Mouse (Mus musculus): ENCODE data around the gene Cox19. TPM values are rescaled to one million over a fixed set of nuclear protein-coding genes. Genes with fewer than 3 reads are reported as not detected.
A peak's percentile ranks its signal among the peaks of the same experiment; 100 is the strongest.
"Not testable (repeated sequence)": the region's sequence is repeated elsewhere in the genome, so short reads cannot be mapped to it uniquely, and the experiment has no call there.

Cox19 gene
- polyA plus RNA-seq, 1 experiment from 2014 or later, result 68.5 TPM

GRCm38 (mm10) chr5:139337826-139338370 is 13.3 kb downstream of the Cox19 start:
- DNase-seq (no peak), ATAC-seq (ENCODE audit: low read depth) (no peak)
- H3K27me3 ChIP-seq, result no peaks in the 10 kb centered on the region
- H3K4me1 ChIP-seq (replicated peaks), result peaks cover 15% of the 10 kb centered on the region
- 78% methylated on average over 13 of the region's 13 CpGs for WGBS (ENCODE audit: insufficient replicate concordance)
- H3K36me3 ChIP-seq, result peaks cover 67% of the 10 kb centered on the region
- no peaks in the 10 kb centered on the region for H3K9me3 ChIP-seq (replicated peaks)
- H3K9ac ChIP-seq, result no peak overlapping the region
- H3K4me3 ChIP-seq (replicated peaks), result no peak overlapping the region
- no peak overlapping the region for H3K4me2 ChIP-seq
- H3K27ac ChIP-seq, result no peak overlapping the region

- H3K9me3 ChIP-seq (replicated peaks), result no peaks in the 10 kb centered on the region
- ATAC-seq (ENCODE audit: low read depth) (peak; percentile 17; the same call in 1 of the 2 replicates), DNase-seq (no peak)
- no peak overlapping the region for H3K27ac ChIP-seq
- no peak overlapping the region for H3K4me2 ChIP-seq
- H3K9ac ChIP-seq, result no peak overlapping the region
- H3K4me1 ChIP-seq (replicated peaks), result peaks cover 22% of the 10 kb centered on the region
- no peak overlapping the region for H3K4me3 ChIP-seq (replicated peaks)
- peaks cover 48% of the 10 kb centered on the region for H3K36me3 ChIP-seq
- H3K27me3 ChIP-seq, result no peaks in the 10 kb centered on the region
- 78% methylated on average over 4 of the region's 4 CpGs for WGBS (ENCODE audit: insufficient replicate concordance)
These were observed 15.6 kb downstream of the Cox19 start for GRCm38 (mm10) chr5:139335634-139336033.

DNA sequence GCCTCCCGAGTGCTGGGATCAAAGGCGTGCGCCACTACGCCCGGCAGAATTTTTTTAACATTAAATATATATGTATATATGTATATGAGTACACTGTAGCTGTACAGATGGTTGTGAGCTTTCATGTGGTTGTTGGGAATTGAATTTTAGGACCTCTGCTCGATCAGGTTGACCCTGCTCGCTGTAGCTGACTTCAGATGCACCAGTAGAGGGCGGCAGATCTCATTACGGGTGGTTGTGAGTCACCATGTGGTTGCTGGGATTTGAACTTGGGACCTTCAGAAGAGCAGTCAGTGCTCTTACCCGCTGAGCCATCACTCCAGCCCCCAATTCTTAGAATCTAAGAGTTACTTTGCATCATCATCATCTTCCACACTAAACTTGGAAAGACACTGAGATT is 16.8 kb downstream of the Cox19 start:
- H3K4me2 ChIP-seq; H3K27ac ChIP-seq; H3K4me3 ChIP-seq (replicated peaks); DNase-seq; H3K27me3 ChIP-seq; ATAC-seq (ENCODE audit: low read depth); H3K9me3 ChIP-seq (replicated peaks); H3K9ac ChIP-seq: not testable (repeated sequence)
- 74% methylated on average over 10 of the region's 10 CpGs for WGBS (ENCODE audit: insufficient replicate concordance)
- H3K4me1 ChIP-seq (replicated peaks), result peaks cover 19% of the 10 kb centered on the region
- peaks cover 35% of the 10 kb centered on the region for H3K36me3 ChIP-seq

DNA sequence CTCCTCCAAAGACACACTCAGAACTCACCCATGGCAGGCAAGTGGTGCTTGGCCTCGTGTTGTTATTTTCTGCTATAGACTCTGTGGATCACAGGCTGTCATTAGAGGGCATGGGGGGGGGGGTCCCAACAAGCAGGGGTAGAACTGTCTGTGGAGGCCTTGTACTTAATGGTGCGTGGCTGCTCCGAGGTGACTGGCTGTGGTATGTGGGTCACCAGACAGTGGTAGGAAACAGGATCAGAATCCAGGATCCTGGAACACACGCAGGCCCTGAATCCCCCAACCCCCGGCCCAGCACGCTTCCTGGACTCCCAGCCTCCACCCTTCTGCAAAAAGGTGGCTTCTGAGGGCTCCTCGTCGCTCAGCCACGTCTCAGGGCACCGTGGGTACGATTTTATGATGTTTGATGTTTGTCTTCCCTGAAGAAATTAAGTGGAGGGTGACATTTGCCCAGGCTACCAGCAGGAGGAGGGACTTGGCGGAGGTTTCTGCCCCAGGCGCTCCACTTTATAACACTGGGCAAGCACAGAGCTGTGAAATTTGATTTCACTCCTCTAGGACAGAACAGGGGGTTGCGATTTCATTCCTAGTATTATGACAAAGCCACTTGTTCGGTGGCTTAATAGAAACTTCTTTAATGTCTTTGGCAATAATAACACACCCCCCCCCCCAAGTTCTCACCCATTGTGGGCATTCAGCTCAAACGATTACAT is 17.8 kb downstream of the Cox19 start:
- no peak overlapping the region for H3K27ac ChIP-seq
- DNase-seq (no peak), ATAC-seq (ENCODE audit: low read depth) (no peak)
- H3K4me2 ChIP-seq, result no peak overlapping the region
- WGBS (ENCODE audit: insufficient replicate concordance), result 74% methylated on average over 16 of the region's 16 CpGs
- peaks cover 26% of the 10 kb centered on the region for H3K36me3 ChIP-seq
- H3K9ac ChIP-seq, result no peak overlapping the region
- H3K27me3 ChIP-seq, result no peaks in the 10 kb centered on the region
- H3K9me3 ChIP-seq (replicated peaks), result no peaks in the 10 kb centered on the region
- H3K4me1 ChIP-seq (replicated peaks), result peaks cover 15% of the 10 kb centered on the region
- no peak overlapping the region for H3K4me3 ChIP-seq (replicated peaks)

- DNase-seq, result no peak
- Histone ChIP-seq H3K27me3 (no peaks in the 10 kb centered on the region), H3K9me3 (replicated peaks) (no peaks in the 10 kb centered on the region), H3K9ac (0 out of 2 replicates have a peak overlapping the region, but pooled peaks have one; percentile 13), H3K36me3 (peaks cover 19% of the 10 kb centered on the region), H3K4me2 (no peak overlapping the region), H3K27ac (peak overlapping the region; percentile 59), H3K4me1 (replicated peaks) (peaks cover 15% of the 10 kb centered on the region), H3K4me3 (replicated peaks) (no peak overlapping the region)
- peak; percentile 56 for ATAC-seq (ENCODE audit: low read depth)
- WGBS (ENCODE audit: insufficient replicate concordance), result 70% methylated on average over 8 of the region's 8 CpGs
These were observed 18.5 kb downstream of the Cox19 start for GRCm38 (mm10) chr5:139332590-139333272.

GRCm38 (mm10) chr5:139331742-139332141 is 19.5 kb downstream of the Cox19 start:
- H3K9ac ChIP-seq, result 0 out of 2 replicates have a peak overlapping the region, but pooled peaks have one; percentile 13
- ATAC-seq (ENCODE audit: low read depth), result no peak
- no peaks in the 10 kb centered on the region for H3K27me3 ChIP-seq
- DNase-seq, result peak; percentile 61
- no peaks in the 10 kb centered on the region for H3K9me3 ChIP-seq (replicated peaks)
- 18% methylated on average over 8 of the region's 8 CpGs for WGBS (ENCODE audit: insufficient replicate concordance)
- H3K4me1 ChIP-seq (replicated peaks), result peaks cover 24% of the 10 kb centered on the region
- no peak overlapping the region for H3K27ac ChIP-seq
- no peak overlapping the region for H3K4me2 ChIP-seq
- peaks cover 11% of the 10 kb centered on the region for H3K36me3 ChIP-seq
- no peak overlapping the region for H3K4me3 ChIP-seq (replicated peaks)

GRCm38 (mm10) chr5:139330766-139331165 is 20.5 kb downstream of the Cox19 start:
- 67% methylated on average over 7 of the region's 7 CpGs for WGBS (ENCODE audit: insufficient replicate concordance)
- Histone ChIP-seq H3K9ac (no peak overlapping the region), H3K4me1 (replicated peaks) (peaks cover 31% of the 10 kb centered on the region), H3K36me3 (peaks cover 3% of the 10 kb centered on the region; the same call in 1 of the 2 replicates), H3K4me3 (replicated peaks) (no peak overlapping the region), H3K4me2 (no peak overlapping the region), H3K27ac (no peak overlapping the region), H3K9me3 (replicated peaks) (no peaks in the 10 kb centered on the region), H3K27me3 (peaks cover 6% of the 10 kb centered on the region; the same call in 1 of the 2 replicates)
- ATAC-seq (ENCODE audit: low read depth) (no peak), DNase-seq (no peak)

- no peak overlapping the region; the same call in 1 of the 2 replicates for H3K27ac ChIP-seq
- no peak overlapping the region for H3K4me3 ChIP-seq (replicated peaks)
- H3K4me1 ChIP-seq (replicated peaks), result peaks cover 54% of the 10 kb centered on the region
- H3K27me3 ChIP-seq, result peaks cover 29% of the 10 kb centered on the region
- no peak overlapping the region for H3K4me2 ChIP-seq
- DNase-seq (no peak), ATAC-seq (ENCODE audit: low read depth) (no peak)
- no peaks in the 10 kb centered on the region for H3K9me3 ChIP-seq (replicated peaks)
- H3K36me3 ChIP-seq, result no peaks in the 10 kb centered on the region
- no peak overlapping the region for H3K9ac ChIP-seq
- WGBS (ENCODE audit: insufficient replicate concordance), result 18% methylated on average over 7 of the region's 7 CpGs
These were observed 23.6 kb downstream of the Cox19 start for GRCm38 (mm10) chr5:139327634-139328020.

DNA sequence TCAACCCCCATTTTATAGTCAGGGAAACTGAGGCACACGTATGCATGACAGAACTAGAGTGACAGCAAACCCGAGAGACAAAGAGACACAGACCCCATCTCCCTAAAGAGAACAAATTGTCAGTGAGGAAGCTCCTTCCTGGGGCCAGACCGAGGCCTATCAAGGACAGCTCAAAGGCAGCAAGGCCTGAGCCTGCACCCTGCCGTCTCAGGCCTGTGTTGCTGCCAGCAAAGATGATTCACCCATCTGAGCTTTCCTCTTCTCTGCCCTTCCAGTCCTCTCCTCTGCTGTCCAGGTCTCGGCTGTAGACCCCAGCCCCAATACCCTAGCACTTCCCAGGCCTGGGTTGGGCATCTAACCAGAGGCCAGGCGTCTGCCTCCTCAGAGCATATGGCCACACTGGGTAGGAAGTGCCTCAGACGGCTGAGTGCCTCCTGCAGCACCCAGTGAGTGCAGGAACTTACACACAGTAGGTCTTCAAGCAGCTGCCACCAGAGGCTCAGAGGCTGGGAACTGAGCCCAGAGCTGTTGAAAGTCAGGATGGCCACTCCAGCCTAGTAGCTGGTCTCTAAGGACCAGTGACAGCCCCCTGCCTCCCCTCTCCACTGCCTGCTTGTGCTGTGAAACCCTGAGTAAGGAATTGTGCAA is 24.1 kb downstream of the Cox19 start:
- DNase-seq, result no peak
- H3K4me1 ChIP-seq (replicated peaks), result peaks cover 49% of the 10 kb centered on the region
- no peak overlapping the region for H3K4me3 ChIP-seq (replicated peaks)
- no peak for ATAC-seq (ENCODE audit: low read depth)
- H3K36me3 ChIP-seq, result no peaks in the 10 kb centered on the region
- 50% methylated on average over 7 of the region's 7 CpGs for WGBS (ENCODE audit: insufficient replicate concordance)
- H3K27me3 ChIP-seq, result peaks cover 29% of the 10 kb centered on the region
- no peak overlapping the region; the same call in 1 of the 2 replicates for H3K27ac ChIP-seq
- H3K9me3 ChIP-seq (replicated peaks), result no peaks in the 10 kb centered on the region
- H3K4me2 ChIP-seq, result no peak overlapping the region
- H3K9ac ChIP-seq, result no peak overlapping the region

GRCm38 (mm10) chr5:139326111-139326696 is 25.0 kb downstream of the Cox19 start:
- peaks cover 29% of the 10 kb centered on the region for H3K27me3 ChIP-seq
- ATAC-seq (ENCODE audit: low read depth), result no peak
- peak overlapping the region; percentile 96; the same call in 1 of the 2 replicates for H3K4me2 ChIP-seq
- peaks cover 45% of the 10 kb centered on the region for H3K4me1 ChIP-seq (replicated peaks)
- no peak overlapping the region for H3K4me3 ChIP-seq (replicated peaks)
- no peaks in the 10 kb centered on the region for H3K36me3 ChIP-seq
- H3K9me3 ChIP-seq (replicated peaks), result no peaks in the 10 kb centered on the region
- H3K9ac ChIP-seq, result no peak overlapping the region
- WGBS (ENCODE audit: insufficient replicate concordance), result 47% methylated on average over 13 of the region's 13 CpGs
- DNase-seq, result no peak
- H3K27ac ChIP-seq, result no peak overlapping the region

Measured in liver, embryonic 13.5 days (tissue).